Mouse (Mus musculus) lung, embryonic 16.5 days (tissue): ENCODE measurements around the gene Mmp24. TPM values are rescaled to one million over a fixed set of nuclear protein-coding genes. Genes with fewer than 3 reads are reported as not detected.
"Not testable (repeated sequence)": the region's sequence is repeated elsewhere in the genome, so short reads cannot be mapped to it uniquely, and the experiment has no call there.

Source experiments
- ATAC-seq: fragments of 200-750 bp; cut with Nextera tagmentation; 2 replicates; pipeline ENCODE4 v1.8.0; 2017; ENCODE audit warnings: low read depth, mild to moderate bottlenecking, moderate library complexity
- H3K27ac ChIP-seq: fragments of 300-500 bp; sonication (generic); 2 replicates; pipeline ENCODE4 v1.5.1; 2014; ENCODE audit warnings: mild to moderate bottlenecking, control low read depth, low read length
- H3K27me3 ChIP-seq: fragments of 300-500 bp; sonication (generic); 2 replicates; pipeline ENCODE4 v1.6.1; 2014; ENCODE audit warnings: low read depth, low read length, mixed read lengths; ENCODE audit not compliant: control insufficient read depth, insufficient read depth
- H3K36me3 ChIP-seq: fragments of 300-500 bp; sonication (generic); 2 replicates; pipeline ENCODE4 v1.6.1; 2014; ENCODE audit warnings: low read length; ENCODE audit not compliant: control insufficient read depth, insufficient read depth
- H3K4me1 ChIP-seq: fragments of 300-500 bp; sonication (generic); replicated peaks from 2 replicates; pipeline ENCODE4 v1.6.1; 2014; ENCODE audit warnings: low read length, mixed read lengths; ENCODE audit not compliant: control insufficient read depth, insufficient read depth
- H3K4me2 ChIP-seq: fragments of 300-500 bp; sonication (generic); 2 replicates; pipeline ENCODE4 v1.6.1; 2014; ENCODE audit warnings: low read depth, low read length, control low read depth
- H3K4me3 ChIP-seq: fragments of 300-500 bp; sonication (generic); 2 replicates; pipeline ENCODE4 v1.5.1; 2014; ENCODE audit warnings: mild to moderate bottlenecking, low read length, control low read depth
- H3K9ac ChIP-seq: fragments of 300-500 bp; sonication (generic); 2 replicates; pipeline ENCODE4 v1.6.1; 2014; ENCODE audit warnings: low read length, control low read depth
- H3K9me3 ChIP-seq: fragments of 300-500 bp; sonication (generic); 2 replicates; pipeline ENCODE4 v1.6.1; 2016; ENCODE audit warnings: low read length; ENCODE audit not compliant: control insufficient read depth
- WGBS: fragments of 180-500 bp; shearing (Covaris S2); extraction: QIAGEN DNeasy Blood & Tissue Kit; methylation state at CpG from one replicate; pipeline ENCODE4 v1.1.7; 2014; 5-methylcytosine and 5-hydroxymethylcytosine counted together
- polyA plus RNA-seq: library from polyadenylated mRNA; unstranded; fragments of >200 nt; fragmentation: Nextera tagmentation; extraction: Ambion mirVana; gene quantifications from 2 replicates; pipeline ENCODE4 v1.2.1, GENCODE M21; 2015

The Mmp24 gene
- polyA plus RNA-seq, 1 experiment from 2014 or later = 0.06 TPM

DNA sequence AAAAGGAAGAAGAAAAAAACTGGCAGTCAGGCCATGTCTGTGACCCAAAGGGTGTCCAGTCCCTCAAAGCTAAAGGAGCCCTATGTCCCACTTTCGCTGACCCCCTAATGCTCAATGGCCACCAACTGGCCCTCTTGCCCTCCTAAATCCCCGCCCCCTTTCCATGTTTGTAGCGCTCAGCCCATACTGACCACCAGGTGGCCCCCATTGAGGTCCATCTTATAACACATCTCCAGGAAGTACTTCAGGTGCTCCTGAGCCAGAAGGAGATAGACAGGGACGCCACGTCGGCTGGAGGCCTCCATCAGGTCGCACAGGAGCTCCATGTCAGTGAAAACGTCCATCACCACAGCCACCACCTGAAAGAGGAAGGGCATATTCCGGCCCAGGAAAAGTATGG, 56.2 kb downstream of the Mmp24 start:
- H3K27ac ChIP-seq = no peak overlapping the region
- H3K4me2 ChIP-seq = no peak overlapping the region
- H3K36me3 ChIP-seq = no peaks in the 10 kb centered on the region
- H3K4me3 ChIP-seq = no peak overlapping the region
- no peaks in the 10 kb centered on the region for H3K9me3 ChIP-seq
- no peak for ATAC-seq
- no peak overlapping the region for H3K9ac ChIP-seq
- peaks cover 6% of the 10 kb centered on the region for H3K4me1 ChIP-seq
- H3K27me3 ChIP-seq = no peaks in the 10 kb centered on the region
- 48% methylated on average over 9 of the region's 9 CpGs for WGBS

DNA sequence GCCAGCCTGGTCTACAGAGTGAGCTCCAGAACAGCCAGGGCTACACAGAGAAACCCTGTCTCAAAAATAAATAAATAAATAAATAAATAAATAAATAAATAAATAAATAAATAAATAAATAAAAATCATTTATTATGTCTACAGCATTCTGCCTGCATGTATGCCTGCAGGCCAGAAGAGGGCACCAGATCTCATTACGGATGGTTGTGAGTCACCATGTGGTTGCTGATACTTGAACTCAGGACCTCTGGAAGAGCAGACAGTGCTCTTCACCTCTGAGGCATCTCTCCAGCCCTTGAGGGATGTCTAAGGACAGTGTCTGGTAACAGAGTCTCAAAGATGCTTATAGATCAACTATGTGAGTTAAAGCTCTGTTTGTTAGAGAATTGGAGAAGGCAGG, 56.9 kb downstream of the Mmp24 start:
- H3K9me3 ChIP-seq, H3K9ac ChIP-seq, ATAC-seq, H3K4me2 ChIP-seq, H3K4me3 ChIP-seq, H3K27me3 ChIP-seq, H3K27ac ChIP-seq, H3K4me1 ChIP-seq, H3K36me3 ChIP-seq: not testable (repeated sequence)
- WGBS = 65% methylated on average over 1 of the region's 1 CpGs

DNA sequence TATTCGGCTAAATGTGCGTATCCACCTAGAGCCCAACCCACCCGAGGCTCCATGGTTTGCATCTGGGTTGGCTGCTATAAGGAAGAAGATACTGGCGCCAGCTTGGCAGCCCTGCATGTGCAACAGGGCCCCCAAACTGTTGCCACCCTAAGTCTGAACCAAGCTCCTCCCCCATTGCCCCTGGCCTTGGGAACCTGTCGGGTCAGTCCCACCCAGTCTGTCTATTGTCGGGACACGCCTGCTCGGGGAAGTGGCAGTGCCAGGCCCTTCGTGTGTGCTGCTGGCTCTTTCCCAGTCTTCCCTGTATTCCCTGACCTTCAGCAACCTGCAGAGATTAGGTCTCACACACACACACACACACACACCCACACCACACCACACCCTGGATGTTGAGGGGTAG, 59.6 kb downstream of the Mmp24 start, which contains the start of gene Fam83c:
TSS of gene Fam83c (minus strand) at position 123 of the 400 bp plus-strand sequence.
- 38% methylated on average over 9 of the region's 9 CpGs for WGBS
- Histone ChIP-seq H3K9ac (no peak within 1 kb of the TSS), H3K36me3 (no peaks in the 10 kb centered on the region), H3K27me3 (no peaks in the 10 kb centered on the region), H3K4me2 (no peak within 1 kb of the TSS), H3K9me3 (no peaks in the 10 kb centered on the region), H3K4me1 (no peaks in the 10 kb centered on the region), H3K27ac (no peak within 1 kb of the TSS), H3K4me3 (no peak within 1 kb of the TSS)
- ATAC-seq = no peak

DNA sequence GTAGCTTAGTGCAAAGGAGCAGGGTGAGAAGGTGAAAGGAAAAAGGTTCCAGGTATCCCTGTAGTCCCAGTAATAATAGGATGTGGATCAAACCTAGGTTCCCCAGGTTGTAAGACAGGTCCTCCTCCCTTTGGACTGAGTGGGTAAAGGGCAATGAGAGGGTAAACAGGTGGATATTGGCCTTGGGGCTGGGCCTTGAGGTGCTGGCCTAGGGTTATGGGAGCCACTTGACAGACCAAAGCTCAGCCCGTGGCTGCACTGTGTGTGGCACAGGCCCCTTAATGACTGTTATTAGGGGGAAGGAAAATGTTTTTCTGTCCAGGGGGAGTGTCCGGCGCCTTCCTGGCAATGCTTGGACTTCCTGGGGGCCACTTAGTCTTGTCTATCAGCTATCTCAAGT, 62.8 kb downstream of the Mmp24 start:
- Histone ChIP-seq H3K4me3 (no peak overlapping the region), H3K27ac (no peak overlapping the region), H3K27me3 (no peaks in the 10 kb centered on the region), H3K4me2 (no peak overlapping the region), H3K9ac (no peak overlapping the region), H3K9me3 (no peaks in the 10 kb centered on the region), H3K36me3 (no peaks in the 10 kb centered on the region), H3K4me1 (no peaks in the 10 kb centered on the region)
- WGBS = 54% methylated on average over 3 of the region's 3 CpGs
- ATAC-seq = no peak

DNA sequence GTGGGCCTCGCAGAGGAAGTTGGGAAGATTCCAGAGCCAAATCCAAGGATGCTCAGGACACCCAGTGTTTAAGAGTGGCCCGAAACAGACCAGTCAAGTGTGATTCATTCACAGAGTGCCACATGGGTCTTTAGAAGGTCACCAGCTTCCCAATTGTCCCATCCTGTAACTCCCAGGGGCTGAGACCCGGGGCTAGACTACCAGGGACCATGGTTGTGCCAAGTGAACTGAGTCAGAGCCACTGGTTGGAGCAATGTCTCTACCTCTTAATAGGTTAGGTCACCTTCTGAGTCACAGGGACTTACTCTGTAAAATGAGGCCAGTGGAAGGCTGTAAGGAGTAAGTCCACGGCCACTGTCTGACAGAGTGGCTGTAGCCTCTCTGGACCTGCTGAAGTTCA, 63.8 kb downstream of the Mmp24 start:
- WGBS = 68% methylated on average over 4 of the region's 4 CpGs
- Histone ChIP-seq H3K27me3 (no peaks in the 10 kb centered on the region), H3K27ac (no peak overlapping the region), H3K9ac (no peak overlapping the region), H3K4me1 (no peaks in the 10 kb centered on the region), H3K36me3 (no peaks in the 10 kb centered on the region), H3K9me3 (no peaks in the 10 kb centered on the region), H3K4me3 (no peak overlapping the region), H3K4me2 (no peak overlapping the region)
- ATAC-seq = no peak

DNA sequence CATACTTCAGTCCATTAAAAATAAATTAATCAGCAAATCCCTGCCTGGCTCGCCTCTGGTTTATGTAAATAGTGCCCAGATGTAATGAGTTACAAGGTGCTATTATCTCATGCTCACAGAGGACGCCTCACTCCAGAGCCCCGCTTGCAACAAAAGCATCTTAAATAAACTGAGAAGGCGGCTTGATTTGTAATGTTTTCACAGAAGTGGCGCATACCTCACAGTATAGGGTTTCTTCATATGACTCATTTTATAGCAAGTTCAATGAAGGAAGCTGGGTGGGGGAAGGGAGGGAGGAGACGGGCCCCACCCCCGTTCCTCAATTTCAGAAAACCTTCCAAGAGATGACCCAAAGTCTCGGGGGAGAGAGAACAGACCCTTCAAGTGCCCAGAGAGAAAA, 71.8 kb downstream of the Mmp24 start:
- no peak overlapping the region for H3K9ac ChIP-seq
- H3K4me2 ChIP-seq = no peak overlapping the region
- no peaks in the 10 kb centered on the region for H3K27me3 ChIP-seq
- peaks cover 12% of the 10 kb centered on the region for H3K36me3 ChIP-seq
- H3K4me3 ChIP-seq = no peak overlapping the region
- no peak overlapping the region for H3K27ac ChIP-seq
- ATAC-seq = no peak
- WGBS = 71% methylated on average over 8 of the region's 8 CpGs
- H3K9me3 ChIP-seq = no peaks in the 10 kb centered on the region
- no peaks in the 10 kb centered on the region for H3K4me1 ChIP-seq

DNA sequence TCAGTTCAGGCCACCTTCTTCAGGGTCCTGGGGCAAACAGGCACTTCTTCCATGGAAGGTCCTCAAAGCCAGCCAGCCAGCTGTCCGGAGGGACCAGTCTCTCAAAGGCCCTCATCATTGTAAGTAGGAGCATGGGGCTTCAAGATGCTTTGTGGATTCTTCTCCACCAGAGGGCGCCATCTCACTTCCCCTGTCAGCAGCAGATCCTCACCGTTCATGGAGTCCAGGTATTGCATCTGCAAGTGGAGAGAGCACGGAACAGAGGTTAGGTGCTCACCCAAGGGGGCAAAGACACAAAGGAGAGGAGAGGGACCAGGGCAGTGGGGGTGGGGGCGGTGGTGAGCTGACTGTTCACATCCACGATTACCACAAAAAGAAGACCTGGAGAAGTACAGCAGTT, 73.1 kb downstream of the Mmp24 start:
- no peak overlapping the region for H3K9ac ChIP-seq
- no peaks in the 10 kb centered on the region for H3K4me1 ChIP-seq
- H3K4me2 ChIP-seq = no peak overlapping the region
- H3K27ac ChIP-seq = no peak overlapping the region
- H3K9me3 ChIP-seq = no peaks in the 10 kb centered on the region
- H3K4me3 ChIP-seq = no peak overlapping the region
- peak; percentile 39; the same call in 1 of the 2 replicates for ATAC-seq
- peaks cover 12% of the 10 kb centered on the region for H3K36me3 ChIP-seq
- H3K27me3 ChIP-seq = no peaks in the 10 kb centered on the region
- WGBS = 26% methylated on average over 6 of the region's 6 CpGs

DNA sequence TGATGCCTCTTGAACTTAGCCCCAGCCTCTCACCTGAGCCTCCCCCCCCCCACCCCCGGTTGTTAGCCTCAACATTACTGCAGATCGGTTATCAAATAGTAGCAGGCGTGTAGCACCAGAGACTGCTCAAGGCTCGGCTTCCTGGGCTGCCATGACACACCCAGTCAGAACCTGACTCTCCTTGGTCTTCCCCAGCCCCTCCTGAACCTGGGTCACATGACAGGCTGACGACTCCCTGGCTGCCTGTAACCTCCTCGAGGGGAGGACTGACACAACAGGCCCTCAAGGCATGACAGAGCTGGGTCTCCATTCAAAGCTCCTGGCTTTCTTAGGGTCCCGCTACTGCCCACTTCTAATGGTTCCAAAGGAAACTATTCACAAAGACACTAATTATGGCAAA, 74.3 kb downstream of the Mmp24 start:
- Histone ChIP-seq H3K27me3 (no peaks in the 10 kb centered on the region), H3K9ac (no peak overlapping the region), H3K27ac (no peak overlapping the region), H3K4me1 (no peaks in the 10 kb centered on the region), H3K4me3 (no peak overlapping the region), H3K9me3 (no peaks in the 10 kb centered on the region), H3K36me3 (peaks cover 12% of the 10 kb centered on the region), H3K4me2 (no peak overlapping the region)
- 65% methylated on average over 7 of the region's 7 CpGs for WGBS
- no peak for ATAC-seq

DNA sequence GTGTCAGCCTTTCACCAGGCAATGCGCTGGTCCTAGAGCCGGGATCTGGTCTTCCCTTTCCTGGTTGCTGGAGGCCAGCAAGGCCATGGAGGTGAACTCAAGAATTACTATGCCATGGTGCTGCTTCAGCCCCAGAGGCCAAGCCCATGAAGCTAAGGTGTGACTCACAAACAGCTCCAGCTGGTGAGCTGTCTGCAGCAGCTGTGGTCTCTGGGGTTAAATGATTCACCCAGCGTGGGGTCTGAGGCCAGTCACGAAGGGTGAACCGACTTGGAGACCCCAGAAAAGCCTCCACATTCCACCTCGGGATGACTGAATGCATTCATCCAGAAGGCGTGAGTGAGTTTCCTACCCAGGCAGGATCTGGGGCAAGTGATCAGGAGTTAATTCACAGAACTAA, 75.0 kb downstream of the Mmp24 start:
- Histone ChIP-seq H3K4me1 (no peaks in the 10 kb centered on the region), H3K9me3 (no peaks in the 10 kb centered on the region), H3K4me2 (no peak overlapping the region), H3K27ac (no peak overlapping the region), H3K9ac (no peak overlapping the region), H3K4me3 (no peak overlapping the region), H3K36me3 (peaks cover 12% of the 10 kb centered on the region), H3K27me3 (no peaks in the 10 kb centered on the region)
- 83% methylated on average over 7 of the region's 7 CpGs for WGBS
- ATAC-seq = no peak

DNA sequence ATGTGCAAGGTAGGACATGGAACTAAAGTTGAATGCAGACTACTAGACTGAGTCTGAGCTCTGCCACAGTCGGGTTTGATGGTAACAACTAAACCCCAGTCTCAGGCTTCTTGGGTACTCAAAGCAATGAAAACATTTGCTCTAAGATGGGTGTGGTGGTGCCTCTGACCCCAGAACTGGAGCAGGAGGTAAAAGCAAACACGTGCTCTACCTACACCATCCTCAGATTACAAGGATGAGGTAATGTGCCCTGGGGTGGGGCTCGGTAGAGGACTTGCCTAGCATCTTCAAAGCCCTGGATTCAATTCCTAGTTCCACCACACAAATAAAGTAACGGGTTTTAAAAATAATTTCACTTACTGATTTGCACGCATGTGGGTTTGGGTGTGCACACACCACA, 77.4 kb downstream of the Mmp24 start:
- Histone ChIP-seq H3K9me3 (no peaks in the 10 kb centered on the region), H3K4me1 (no peaks in the 10 kb centered on the region), H3K4me2 (no peak overlapping the region), H3K9ac (no peak overlapping the region), H3K27me3 (no peaks in the 10 kb centered on the region), H3K36me3 (peaks cover 13% of the 10 kb centered on the region), H3K4me3 (no peak overlapping the region), H3K27ac (no peak overlapping the region)
- ATAC-seq = no peak
- 75% methylated on average over 5 of the region's 5 CpGs for WGBS
